Mouse (Mus musculus) CH12.LX (cell line): ENCODE measurements around the gene Lpcat3. TPM values are rescaled to one million over a fixed set of nuclear protein-coding genes. Genes with fewer than 3 reads are reported as not detected.

Experiments used
- DNase-seq: peaks from one replicate; pipeline ENCODE4 v3.0.0-alpha.2; 2013; ENCODE audit errors: extremely low read depth
- H3K27ac ChIP-seq: 2 replicates; pipeline ENCODE4 v1.5.1; 2012; ENCODE audit warnings: low read depth, mild to moderate bottlenecking, control low read depth, moderate library complexity; ENCODE audit not compliant: insufficient read depth
- H3K27me3 ChIP-seq: replicated peaks from 2 replicates; pipeline ENCODE3; 2012; ENCODE audit warnings: inconsistent platforms
- H3K36me3 ChIP-seq, 2 experiments: replicated peaks in 1 of 2; 2 replicates each; pipeline versions ENCODE3 to v1.6.1; 2012; ENCODE audit warnings: inconsistent platforms in 1 of 2, low read length in 1 of 2, mild to moderate bottlenecking in 1 of 2, mixed read lengths in 1 of 2, moderate library complexity in 1 of 2; ENCODE audit not compliant: control insufficient read depth in 1 of 2, insufficient read depth in 1 of 2
- H3K4me1 ChIP-seq, 2 experiments: 2 replicates each; pipeline ENCODE4 v1.6.1; 2012; ENCODE audit warnings: inconsistent platforms in 1 of 2, moderate library complexity in 1 of 2; ENCODE audit not compliant: insufficient read depth in 2 of 2, control insufficient read depth in 1 of 2
- H3K4me2 ChIP-seq: 2 replicates; pipeline ENCODE4 v1.6.1; 2012; ENCODE audit warnings: low read depth, mild to moderate bottlenecking, control low read depth; ENCODE audit not compliant: poor library complexity, insufficient read depth, severe bottlenecking
- H3K4me3 ChIP-seq, 3 experiments: fragments of 150-350 bp in 1 of 3; sonication (generic) in 1 of 3; replicated peaks in 1 of 3; 2 replicates each; pipeline versions ENCODE3 to v1.5.1; 2011 to 2012; ENCODE audit warnings: low read depth in 2 of 3, low read length in 2 of 3, mild to moderate bottlenecking in 2 of 3, moderate library complexity in 2 of 3, control low read depth in 1 of 3, improper control_type of control experiment in 1 of 3, inconsistent platforms in 1 of 3, mixed read lengths in 1 of 3; ENCODE audit not compliant: poor library complexity in 1 of 3
- H3K79me2 ChIP-seq: replicated peaks from 2 replicates; pipeline ENCODE4 v1.6.1; 2012; ENCODE audit warnings: mild to moderate bottlenecking, moderate library complexity; ENCODE audit not compliant: control insufficient read depth, poor library complexity, insufficient read depth, severe bottlenecking; ENCODE audit errors: extremely low read depth
- H3K9ac ChIP-seq: 2 replicates; pipeline ENCODE4 v1.6.1; 2012; ENCODE audit warnings: low read depth, mild to moderate bottlenecking, control low read depth, moderate library complexity; ENCODE audit not compliant: insufficient read depth
- H3K9me3 ChIP-seq: replicated peaks from 2 replicates; pipeline ENCODE3; 2012; ENCODE audit warnings: low read length, inconsistent platforms, mixed read lengths
- BHLHE40 ChIP-seq: IDR thresholded peaks from 2 replicates; pipeline ENCODE4 v1.6.1; 2011; ENCODE audit warnings: mild to moderate bottlenecking, low read depth, low read length, improper control_type of control experiment
- CHD1 ChIP-seq: IDR thresholded peaks from 2 replicates; pipeline ENCODE4 v1.6.1; 2012; ENCODE audit warnings: low read depth, low read length, improper control_type of control experiment, inconsistent platforms
- CTCF ChIP-seq, 2 experiments: IDR thresholded peaks in 1 of 2; conservative IDR thresholded peaks in 1 of 2; 2 replicates each; pipeline ENCODE4 v1.5.1; 2011 to 2012; ENCODE audit warnings: low read depth in 2 of 2, low read length in 2 of 2, improper control_type of control experiment in 1 of 2, inconsistent platforms in 1 of 2, mild to moderate bottlenecking in 1 of 2, moderate library complexity in 1 of 2
- E2F4 ChIP-seq: IDR thresholded peaks from 2 replicates; pipeline ENCODE4 v1.6.1; 2011; ENCODE audit warnings: low read depth, low read length, improper control_type of control experiment; ENCODE audit not compliant: insufficient replicate concordance
- EP300 ChIP-seq: IDR thresholded peaks from 2 replicates; pipeline ENCODE4 v1.6.1; 2011; ENCODE audit warnings: low read length, improper control_type of control experiment
- ETS1 ChIP-seq: conservative IDR thresholded peaks from 2 replicates; pipeline ENCODE4 v1.6.1; 2012; ENCODE audit warnings: low read depth, mild to moderate bottlenecking, inconsistent platforms, low read length, improper control_type of control experiment, moderate library complexity
- IRF4 ChIP-seq: IDR thresholded peaks from 2 replicates; pipeline ENCODE4 v1.6.1; 2014; ENCODE audit warnings: low read depth, mild to moderate bottlenecking, inconsistent platforms, low read length, improper control_type of control experiment
- JUN ChIP-seq: IDR thresholded peaks from 2 replicates; pipeline ENCODE4 v1.6.1; 2011; ENCODE audit warnings: low read depth, mild to moderate bottlenecking, low read length, improper control_type of control experiment, moderate library complexity; ENCODE audit not compliant: insufficient read depth
- JUND ChIP-seq: conservative IDR thresholded peaks from 2 replicates; pipeline ENCODE4 v1.6.1; 2011; ENCODE audit warnings: low read depth, low read length, improper control_type of control experiment
- KAT2A ChIP-seq: IDR thresholded peaks from 2 replicates; pipeline ENCODE4 v1.6.1; 2012; ENCODE audit warnings: low read length, improper control_type of control experiment, inconsistent platforms; ENCODE audit not compliant: insufficient replicate concordance
- MAX ChIP-seq: IDR thresholded peaks from 2 replicates; pipeline ENCODE4 v1.6.1; 2011; ENCODE audit warnings: low read length, improper control_type of control experiment
- MAZ ChIP-seq: IDR thresholded peaks from 2 replicates; pipeline ENCODE4 v1.6.1; 2012; ENCODE audit warnings: low read depth, mild to moderate bottlenecking, inconsistent platforms, low read length, improper control_type of control experiment, moderate library complexity
- MEF2A ChIP-seq: IDR thresholded peaks from 2 replicates; pipeline ENCODE4 v1.6.1; 2014; ENCODE audit warnings: low read depth, mild to moderate bottlenecking, inconsistent platforms, low read length, improper control_type of control experiment, borderline replicate concordance
- MXI1 ChIP-seq: IDR thresholded peaks from 2 replicates; pipeline ENCODE4 v1.6.1; 2011; ENCODE audit warnings: mild to moderate bottlenecking, low read depth, low read length, improper control_type of control experiment
- MYC ChIP-seq: IDR thresholded peaks from 2 replicates; pipeline ENCODE4 v1.6.1; 2011; ENCODE audit warnings: low read depth, mild to moderate bottlenecking, improper control_type of control experiment, low read length
- NRF1 ChIP-seq: IDR thresholded peaks from 2 replicates; pipeline ENCODE4 v1.6.1; 2014; ENCODE audit warnings: low read depth, mild to moderate bottlenecking, inconsistent platforms, low read length, improper control_type of control experiment, moderate library complexity
- POLR2AphosphoS2 ChIP-seq: IDR thresholded peaks from 2 replicates; pipeline ENCODE4 v1.6.1; 2011; ENCODE audit warnings: low read depth, low read length, improper control_type of control experiment
- RAD21 ChIP-seq: IDR thresholded peaks from 2 replicates; pipeline ENCODE4 v1.6.1; 2011; ENCODE audit warnings: low read depth, mild to moderate bottlenecking, low read length, improper control_type of control experiment, moderate library complexity
- SIN3A ChIP-seq: IDR thresholded peaks from 2 replicates; pipeline ENCODE4 v1.6.1; 2012; ENCODE audit warnings: low read length, improper control_type of control experiment, inconsistent platforms
- TBP ChIP-seq: conservative IDR thresholded peaks from 2 replicates; pipeline ENCODE4 v1.6.1; 2011; ENCODE audit warnings: low read depth, low read length, improper control_type of control experiment
- TCF12 ChIP-seq: IDR thresholded peaks from 2 replicates; pipeline ENCODE4 v1.6.1; 2014; ENCODE audit warnings: low read depth, mild to moderate bottlenecking, inconsistent platforms, low read length, improper control_type of control experiment
- USF1 ChIP-seq: IDR thresholded peaks from 2 replicates; pipeline ENCODE4 v1.6.1; 2014; ENCODE audit warnings: low read depth, mild to moderate bottlenecking, inconsistent platforms, low read length, improper control_type of control experiment
- ZKSCAN1 ChIP-seq: IDR thresholded peaks from 2 replicates; pipeline ENCODE4 v1.6.1; 2012; ENCODE audit warnings: low read depth, inconsistent platforms, low read length, improper control_type of control experiment, borderline replicate concordance
- ZNF384 ChIP-seq: IDR thresholded peaks from 2 replicates; pipeline ENCODE4 v1.6.1; 2012; ENCODE audit warnings: low read depth, low read length, improper control_type of control experiment, inconsistent platforms
- dilution Hi-C: fragments of 300-500 bp; cut with MboI; formaldehyde crosslinking; loops from 2 replicates; pipeline ENCODE4 v1.14.3; 2020; ENCODE audit warnings: low sequenced_read_pairs; ENCODE audit not compliant: extremely low pct_unique_long_range_greater_than_20kb, extremely low pct_ligation_motif_present
- in situ Hi-C: fragments of 300-500 bp; cut with MboI; formaldehyde crosslinking; loops from 3 replicates; pipeline ENCODE4 v1.14.3; 2019; ENCODE audit warnings: low sequenced_read_pairs, low pct_ligation_motif_present, low pct_unique_long_range_greater_than_20kb, mixed read lengths
- polyA plus RNA-seq: library from polyadenylated mRNA; unstranded; fragments of >175 nt; gene quantifications from 2 replicates; pipeline ENCODE4 v1.2.1, GENCODE M21; 2012; ENCODE audit warnings: low read depth; ENCODE audit not compliant: insufficient read length
- total RNA-seq, 2 experiments: library from RNA; depleted of rRNA; stranded (reverse); fragments of 300-350 nt in 1 of 2; fragments of >200 nt in 1 of 2; gene quantifications; 2 replicates each; pipeline ENCODE4 v1.2.3; 2012 to 2014

The Lpcat3 gene
- total and polyA plus RNA-seq, 3 experiments = 52.9 to 113 (median 77.0) TPM

DNA sequence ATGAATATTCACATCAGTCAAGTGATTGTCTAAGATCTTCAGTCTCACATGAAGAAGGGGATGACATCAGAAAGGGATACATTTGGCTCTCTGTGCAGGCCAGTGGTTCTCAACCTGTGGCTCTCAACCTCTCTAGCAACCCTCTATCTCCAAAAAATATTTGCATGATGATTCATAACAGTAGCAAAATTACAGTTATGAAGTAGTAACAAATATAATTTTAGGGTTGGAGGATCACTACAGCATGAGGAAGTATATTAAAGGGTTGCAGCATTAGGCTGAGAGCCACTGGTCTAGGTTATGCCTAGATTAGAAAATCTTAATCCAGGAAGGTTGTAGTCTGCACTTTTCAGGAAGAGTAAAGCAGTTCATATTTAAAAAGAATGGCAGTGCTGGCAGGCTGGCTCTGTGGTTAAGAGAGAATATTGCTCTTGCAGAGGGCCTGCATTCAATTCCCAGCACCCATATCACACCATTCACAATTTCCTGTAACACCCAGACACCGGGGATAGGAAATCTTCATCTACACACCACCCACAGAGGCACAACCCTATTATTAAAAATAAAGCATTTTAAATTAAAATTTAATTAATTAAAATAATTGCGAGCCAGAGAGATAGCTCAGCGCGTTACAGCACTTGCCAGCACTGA, 1.5 kb upstream of the Lpcat3 start:
- DNase-seq = peak; percentile 88
- Histone ChIP-seq H3K79me2 (peaks cover 9% of the 10 kb centered on the region; the same call in 1 of the 2 replicates), H3K4me1 (peaks cover 7 to 40% of the 10 kb centered on the region in 2 experiments), H3K4me2 (peak overlapping the region; percentile 18), H3K4me3 (no peak overlapping the region), H3K9me3 (no peaks in the 10 kb centered on the region), H3K27me3 (no peaks in the 10 kb centered on the region), H3K9ac (no peak overlapping the region), H3K36me3 (peaks cover 5 to 14% of the 10 kb centered on the region in 2 experiments), H3K27ac (peak overlapping the region; percentile 19; the same call in 1 of the 2 replicates)
- dilution Hi-C loops (no loop called here), in situ Hi-C loops (no loop called here)
- peak; percentile 84 for TF ChIP-seq JUN
- peak; percentile 65; the same call in 1 of the 2 replicates for TF ChIP-seq MEF2A
- peak; percentile 37; the same call in 1 of the 2 replicates for TF ChIP-seq MYC
- TF ChIP-seq TCF12 = 0 out of 2 replicates have a peak, but pooled peaks have one; percentile 13
- TF ChIP-seq TBP = no peak
- TF ChIP-seq E2F4 = no peak
- no peak for TF ChIP-seq USF1
- no peak for TF ChIP-seq POLR2AphosphoS2
- no peak for TF ChIP-seq KAT2A
- TF ChIP-seq MXI1 = no peak
- TF ChIP-seq EP300 = peak; percentile 82
- TF ChIP-seq MAX = no peak
- no peak for TF ChIP-seq CTCF (conservative IDR thresholded peaks at IDR 0.05 in 1 of 2, IDR thresholded peaks at IDR 0.05 in 1 of 2; ENCODE audit: low read depth in 2 of 2, low read length in 2 of 2)
- no peak for TF ChIP-seq MAZ
- TF ChIP-seq ZNF384 = peak; percentile 89
- TF ChIP-seq CHD1 = no peak
- TF ChIP-seq IRF4 = peak; percentile 94
- TF ChIP-seq BHLHE40 = peak; percentile 66
- TF ChIP-seq SIN3A = peak; percentile 19; the same call in 1 of the 2 replicates
- TF ChIP-seq NRF1 = no peak
- peak; percentile 78 for TF ChIP-seq ETS1
- TF ChIP-seq RAD21 = no peak
- TF ChIP-seq JUND = peak; percentile 98
- TF ChIP-seq ZKSCAN1 = no peak
